Mouse (Mus musculus) C2C12 (cell line): ENCODE results near the gene Cops3. TPM values are rescaled to one million over a fixed set of nuclear protein-coding genes. Genes with fewer than 3 reads are reported as not detected.

Experiments
- H3K27me3 ChIP-seq: one replicate; pipeline ENCODE4 v1.6.1; 2011; ENCODE audit not compliant: control insufficient read depth, insufficient read depth, insufficient read length
- H3K36me3 ChIP-seq: one replicate; pipeline ENCODE4 v1.6.1; 2011; ENCODE audit not compliant: control insufficient read depth, insufficient read depth
- H3K4me3 ChIP-seq: one replicate; pipeline ENCODE4 v1.5.1; 2011; ENCODE audit warnings: mild to moderate bottlenecking, control low read depth; ENCODE audit not compliant: poor library complexity, insufficient read depth, severe bottlenecking
- H3K79me2 ChIP-seq: one replicate; pipeline ENCODE4 v1.6.1; 2011; ENCODE audit not compliant: control insufficient read depth, insufficient read depth
- H3K79me3 ChIP-seq: one replicate; pipeline ENCODE4 v1.6.1; 2011; ENCODE audit warnings: low read depth, control low read depth
- H3ac ChIP-seq: one replicate; pipeline ENCODE3; 2011; ENCODE audit warnings: low read depth; ENCODE audit not compliant: control insufficient read depth, insufficient read length
- CEBPB ChIP-seq: IDR thresholded peaks from one replicate; pipeline ENCODE4 v1.6.1; 2011; ENCODE audit warnings: low read depth, mild to moderate bottlenecking, control low read depth, moderate library complexity
- CTCF ChIP-seq: IDR thresholded peaks from one replicate; pipeline ENCODE4 v1.5.1; 2011; ENCODE audit not compliant: control insufficient read depth, insufficient read depth, insufficient read length
- FOSL1 ChIP-seq: IDR thresholded peaks from one replicate; pipeline ENCODE4 v1.8.0; 2011; ENCODE audit warnings: mild to moderate bottlenecking, low read length; ENCODE audit not compliant: poor library complexity, insufficient read depth, severe bottlenecking
- MAX ChIP-seq: IDR thresholded peaks from one replicate; pipeline ENCODE4 v1.6.1; 2011; ENCODE audit warnings: mild to moderate bottlenecking, control low read depth
- MYOD1 ChIP-seq: IDR thresholded peaks from one replicate; pipeline ENCODE4 v1.6.1; 2011; ENCODE audit warnings: low read depth; ENCODE audit not compliant: control insufficient read depth, insufficient read length
- MYOG ChIP-seq: IDR thresholded peaks from one replicate; pipeline ENCODE4 v1.6.1; 2011; ENCODE audit not compliant: control insufficient read depth, insufficient read length; ENCODE audit errors: extremely low read depth
- USF1 ChIP-seq: IDR thresholded peaks from one replicate; pipeline ENCODE4 v1.6.1; 2011; ENCODE audit warnings: low read depth, mild to moderate bottlenecking, control low read depth, moderate library complexity
- polyA plus RNA-seq: library from polyadenylated mRNA; unstranded; fragments of >200 nt; fragmentation: generic; extraction: Trizol; gene quantifications from one replicate; pipeline ENCODE4 v1.2.1, GENCODE M21; 2012; ENCODE audit warnings: missing spikeins

Cops3 gene
- polyA plus RNA-seq, 1 experiment: 69.0 TPM

GRCm38 (mm10) chr11:59772902-59773301 is 66.7 kb downstream of the Cops3 start:
- peaks cover 92% of the 10 kb centered on the region for H3K36me3 ChIP-seq
- H3K79me3 ChIP-seq: no peaks in the 10 kb centered on the region
- H3K27me3 ChIP-seq: no peaks in the 10 kb centered on the region
- no peaks in the 10 kb centered on the region for H3K79me2 ChIP-seq
- H3K4me3 ChIP-seq: no peak overlapping the region
- no peak overlapping the region for H3ac ChIP-seq
- TF ChIP-seq CTCF: no peak
- TF ChIP-seq CEBPB: no peak
- no peak for TF ChIP-seq MYOD1
- TF ChIP-seq USF1: no peak
- TF ChIP-seq FOSL1: no peak

- Histone ChIP-seq H3K36me3 (peaks cover 94% of the 10 kb centered on the region), H3K79me3 (no peaks in the 10 kb centered on the region), H3ac (no peak overlapping the region), H3K79me2 (no peaks in the 10 kb centered on the region), H3K4me3 (no peak overlapping the region), H3K27me3 (no peaks in the 10 kb centered on the region)
- TF ChIP-seq MAX (no peak), CTCF (no peak), FOSL1 (no peak), MYOG (no peak), CEBPB (no peak), USF1 (no peak), MYOD1 (no peak)
These were observed 67.3 kb downstream of the Cops3 start for GRCm38 (mm10) chr11:59772291-59772690.

- H3K4me3 ChIP-seq: no peak overlapping the region
- no peaks in the 10 kb centered on the region for H3K79me2 ChIP-seq
- TF ChIP-seq FOSL1 (no peak), MAX (no peak), MYOD1 (no peak), CTCF (no peak), USF1 (no peak), MYOG (no peak)
- H3K36me3 ChIP-seq: peaks cover 93% of the 10 kb centered on the region
- no peak overlapping the region for H3ac ChIP-seq
- no peaks in the 10 kb centered on the region for H3K79me3 ChIP-seq
- H3K27me3 ChIP-seq: no peaks in the 10 kb centered on the region
These were observed 68.9 kb downstream of the Cops3 start for GRCm38 (mm10) chr11:59770753-59771152.

GRCm38 (mm10) chr11:59769738-59770137 is 69.9 kb downstream of the Cops3 start:
- no peaks in the 10 kb centered on the region for H3K27me3 ChIP-seq
- H3K4me3 ChIP-seq: no peak overlapping the region
- no peak for TF ChIP-seq FOSL1
- TF ChIP-seq MAX: no peak
- no peak for TF ChIP-seq MYOG
- TF ChIP-seq MYOD1: no peak
- TF ChIP-seq CTCF: no peak
- no peak for TF ChIP-seq USF1
- no peak for TF ChIP-seq CEBPB
- H3K79me2 ChIP-seq: no peaks in the 10 kb centered on the region
- no peaks in the 10 kb centered on the region for H3K79me3 ChIP-seq
- H3K36me3 ChIP-seq: peaks cover 93% of the 10 kb centered on the region
- no peak overlapping the region for H3ac ChIP-seq

GRCm38 (mm10) chr11:59769307-59769706 is 70.3 kb downstream of the Cops3 start:
- no peaks in the 10 kb centered on the region for H3K27me3 ChIP-seq
- TF ChIP-seq CEBPB: no peak
- TF ChIP-seq MYOD1: no peak
- H3ac ChIP-seq: no peak overlapping the region
- peaks cover 93% of the 10 kb centered on the region for H3K36me3 ChIP-seq
- no peaks in the 10 kb centered on the region for H3K79me2 ChIP-seq
- H3K4me3 ChIP-seq: no peak overlapping the region
- no peaks in the 10 kb centered on the region for H3K79me3 ChIP-seq

Other genes starting within 250 kb of the Cops3 start
- not detected for gene Olfr223, start 246.5 kb downstream of the Cops3 start, polyA plus RNA-seq
- 257 TPM for gene Mprip, start 178.5 kb downstream of the Cops3 start, polyA plus RNA-seq
- gene Pld6, start 52.2 kb downstream of the Cops3 start, polyA plus RNA-seq: 0.02 TPM
- 20.7 TPM for gene Flcn, start 29.8 kb downstream of the Cops3 start, polyA plus RNA-seq
- 19.4 TPM for gene Nt5m, start 391 bp downstream of the Cops3 start, polyA plus RNA-seq
- gene Med9, start 108.4 kb upstream of the Cops3 start, polyA plus RNA-seq: 38.9 TPM
- gene Rasd1, start 125.1 kb upstream of the Cops3 start, polyA plus RNA-seq: 0.16 TPM
- gene Pemt, start 206.7 kb upstream of the Cops3 start, polyA plus RNA-seq: 16.7 TPM